Mouse (Mus musculus) MEL (cell line): ENCODE data around the gene 1500009L16Rik.

Experiments used
- CTCF ChIP-seq, 3 experiments: IDR thresholded peaks in 2 of 3; conservative IDR thresholded peaks in 1 of 3; 2 replicates each; pipeline ENCODE4 v1.5.1; 2011 to 2012; ENCODE audit warnings: low read length in 3 of 3, low read depth in 2 of 3, mild to moderate bottlenecking in 2 of 3, improper control_type of control experiment in 1 of 3, inconsistent platforms in 1 of 3, mixed read lengths in 1 of 3, moderate library complexity in 1 of 3; ENCODE audit not compliant: control insufficient read depth in 1 of 3, insufficient read depth in 1 of 3, poor library complexity in 1 of 3, severe bottlenecking in 1 of 3
- MAFK ChIP-seq: IDR thresholded peaks from 2 replicates; pipeline ENCODE4 v1.6.1; 2011; ENCODE audit warnings: low read depth, mild to moderate bottlenecking, low read length, improper control_type of control experiment, borderline replicate concordance
- NRF1 ChIP-seq: IDR thresholded peaks from 2 replicates; pipeline ENCODE4 v1.6.1; 2014; ENCODE audit warnings: low read depth, mild to moderate bottlenecking, inconsistent platforms, low read length, improper control_type of control experiment, moderate library complexity; ENCODE audit not compliant: poor library complexity, insufficient read depth, severe bottlenecking
- POLR2A ChIP-seq, 2 experiments: IDR thresholded peaks; 2 replicates each; pipeline ENCODE4 v1.6.1; 2011 to 2012; ENCODE audit warnings: low read length in 2 of 2, mild to moderate bottlenecking in 2 of 2, control low read depth in 1 of 2, improper control_type of control experiment in 1 of 2, low read depth in 1 of 2, moderate library complexity in 1 of 2; ENCODE audit not compliant: control insufficient read depth in 1 of 2, insufficient read depth in 1 of 2, poor library complexity in 1 of 2

- no peak for TF ChIP-seq MAFK
- no peak for TF ChIP-seq NRF1
- no peak for TF ChIP-seq POLR2A (IDR thresholded peaks at IDR 0.05; ENCODE audit: control insufficient read depth in 1 of 2, insufficient read depth in 1 of 2, low read depth in 1 of 2, low read length in 2 of 2, poor library complexity in 1 of 2)
- TF ChIP-seq CTCF (IDR thresholded peaks at IDR 0.05 in 2 of 3, conservative IDR thresholded peaks at IDR 0.05 in 1 of 3; ENCODE audit: control insufficient read depth in 1 of 3, insufficient read depth in 1 of 3, low read depth in 2 of 3, low read length in 3 of 3, poor library complexity in 1 of 3, severe bottlenecking in 1 of 3), result no peak
Measured at GRCm38 (mm10) chr10:83696226-83696625, 26.4 kb upstream of the 1500009L16Rik start.
